Mouse (Mus musculus) embryonic facial prominence, embryonic 10.5 days (tissue): Measurements from ENCODE around the gene Trim62. TPM values are rescaled to one million over a fixed set of nuclear protein-coding genes. Genes with fewer than 3 reads are reported as not detected.

ENCODE experiments used
- DNase-seq: peaks from one replicate; pipeline ENCODE4 v3.0.0-alpha.2; 2017; ENCODE audit warnings: low spot score
- H3K27ac ChIP-seq: fragments of 300-500 bp; sonication (generic); replicated peaks from 2 replicates; pipeline ENCODE4 v1.5.1; 2016; ENCODE audit warnings: mild to moderate bottlenecking
- H3K27me3 ChIP-seq: fragments of 300-500 bp; sonication (generic); replicated peaks from 2 replicates; pipeline ENCODE4 v1.6.1; 2016; ENCODE audit warnings: low read depth, mild to moderate bottlenecking; ENCODE audit not compliant: poor library complexity, severe bottlenecking
- H3K36me3 ChIP-seq: fragments of 300-500 bp; sonication (generic); replicated peaks from 2 replicates; pipeline ENCODE4 v1.6.1; 2016; ENCODE audit warnings: mild to moderate bottlenecking, moderate library complexity
- H3K4me1 ChIP-seq: fragments of 300-500 bp; sonication (generic); 2 replicates; pipeline ENCODE4 v1.6.1; 2016
- H3K4me3 ChIP-seq: fragments of 300-500 bp; sonication (generic); 2 replicates; pipeline ENCODE4 v1.5.1; 2016; ENCODE audit warnings: mild to moderate bottlenecking, moderate library complexity
- H3K9me3 ChIP-seq: fragments of 300-500 bp; sonication (generic); 2 replicates; pipeline ENCODE4 v1.6.1; 2016; ENCODE audit warnings: mild to moderate bottlenecking
- WGBS: fragments of 180-500 bp; shearing (Covaris S2); methylation state at CpG from one replicate; pipeline ENCODE4 v1.1.7; 2016; 5-methylcytosine and 5-hydroxymethylcytosine counted together
- polyA plus RNA-seq: library from polyadenylated mRNA; unstranded; fragments of >200 nt; fragmentation: Nextera tagmentation; extraction: Ambion mirVana; gene quantifications from 2 replicates; pipeline ENCODE4 v1.2.1, GENCODE M21; 2016

Gene Trim62
- polyA plus RNA-seq, 1 experiment from 2014 or later: 11.9 TPM

GRCm38 (mm10) chr4:128950461-128950860, 67.1 kb downstream of the Trim62 start:
- WGBS: 86% methylated on average over 5 of the region's 5 CpGs
- peaks cover 17% of the 10 kb centered on the region for H3K4me1 ChIP-seq
- H3K36me3 ChIP-seq: no peaks in the 10 kb centered on the region
- H3K4me3 ChIP-seq: no peak overlapping the region
- H3K27ac ChIP-seq: no peak overlapping the region
- no peaks in the 10 kb centered on the region; the same call in 1 of the 2 replicates for H3K27me3 ChIP-seq
- H3K9me3 ChIP-seq: no peaks in the 10 kb centered on the region
- no peak for DNase-seq

DNA sequence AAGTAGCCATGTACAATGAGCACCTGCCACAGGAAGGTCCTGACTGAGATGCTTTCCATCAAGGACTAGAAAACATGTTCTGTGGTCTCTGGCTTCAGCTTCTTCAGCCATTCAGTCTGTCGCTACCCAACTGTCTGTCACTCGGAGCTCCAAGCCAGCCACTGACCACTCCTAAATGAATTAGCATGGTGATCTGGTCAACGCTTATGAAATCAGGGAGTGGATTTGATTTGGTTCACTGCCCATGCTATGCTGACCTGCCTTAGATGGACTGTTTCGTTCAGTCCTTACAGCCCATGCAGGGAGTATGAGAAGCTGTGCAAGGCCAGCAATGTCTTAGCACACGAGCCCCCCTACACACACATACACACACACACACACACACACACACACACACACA, 70.5 kb downstream of the Trim62 start:
- Histone ChIP-seq H3K27ac (no peak overlapping the region), H3K27me3 (peaks cover 2% of the 10 kb centered on the region; the same call in 1 of the 2 replicates), H3K36me3 (no peaks in the 10 kb centered on the region), H3K4me1 (peaks cover 24% of the 10 kb centered on the region), H3K9me3 (no peaks in the 10 kb centered on the region), H3K4me3 (no peak overlapping the region)
- no peak for DNase-seq
- 90% methylated on average over 5 of the region's 5 CpGs for WGBS

- H3K4me1 ChIP-seq: peaks cover 42% of the 10 kb centered on the region
- no peaks in the 10 kb centered on the region for H3K36me3 ChIP-seq
- peaks cover 30% of the 10 kb centered on the region for H3K27me3 ChIP-seq
- DNase-seq: peak; percentile 75
- H3K9me3 ChIP-seq: no peaks in the 10 kb centered on the region
- H3K27ac ChIP-seq: peak overlapping the region; percentile 24; the same call in 1 of the 2 replicates
- WGBS: 54% methylated on average over 11 of the region's 11 CpGs
- H3K4me3 ChIP-seq: peak overlapping the region; percentile 19; the same call in 1 of the 2 replicates
Observed at GRCm38 (mm10) chr4:128957155-128957911, 74.0 kb downstream of the Trim62 start.

DNA sequence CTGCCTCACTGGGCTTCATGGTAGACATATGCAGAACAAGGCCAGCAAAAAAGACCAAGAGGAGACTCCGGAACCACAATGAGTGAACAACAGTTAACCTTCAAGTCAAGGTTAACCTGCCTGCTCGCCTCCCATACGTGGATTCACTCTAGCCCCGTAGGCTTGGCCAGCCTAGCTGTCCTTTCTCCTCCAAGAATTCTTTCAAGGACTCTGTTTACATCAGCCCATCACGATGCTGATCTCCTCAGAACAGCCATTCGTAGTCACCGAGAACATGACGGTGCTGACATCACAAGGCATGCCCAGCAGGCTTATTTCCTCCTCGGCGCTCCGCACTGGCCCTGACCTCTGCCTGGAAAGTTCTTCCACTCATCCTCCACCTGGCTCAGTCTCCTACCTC, 74.8 kb downstream of the Trim62 start:
- WGBS: 87% methylated on average over 11 of the region's 11 CpGs
- H3K4me3 ChIP-seq: no peak overlapping the region
- H3K27me3 ChIP-seq: peaks cover 30% of the 10 kb centered on the region
- no peak overlapping the region for H3K27ac ChIP-seq
- DNase-seq: no peak
- no peaks in the 10 kb centered on the region for H3K9me3 ChIP-seq
- H3K36me3 ChIP-seq: no peaks in the 10 kb centered on the region
- peaks cover 50% of the 10 kb centered on the region for H3K4me1 ChIP-seq

DNA sequence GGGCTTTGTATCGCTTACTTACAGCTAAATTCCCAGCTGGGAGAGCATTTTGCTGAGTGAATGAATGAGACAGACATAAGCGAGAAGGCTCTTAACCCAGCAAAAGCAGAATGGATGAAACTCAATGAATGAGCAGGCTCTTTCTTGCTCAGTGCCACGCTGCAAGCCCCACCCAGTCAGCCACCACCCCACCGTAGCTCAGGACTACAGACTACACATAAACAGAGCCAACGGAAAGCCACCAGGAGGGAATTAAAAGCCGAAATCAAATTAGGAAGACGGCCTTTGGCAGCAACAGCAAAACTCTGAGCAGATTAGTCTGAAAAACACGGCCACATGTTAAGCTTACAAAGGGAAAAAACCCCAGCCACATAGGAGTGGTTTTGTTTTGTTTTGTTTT, 75.5 kb downstream of the Trim62 start:
- no peaks in the 10 kb centered on the region for H3K36me3 ChIP-seq
- H3K27ac ChIP-seq: no peak overlapping the region
- no peaks in the 10 kb centered on the region for H3K9me3 ChIP-seq
- H3K4me3 ChIP-seq: no peak overlapping the region
- peaks cover 52% of the 10 kb centered on the region for H3K4me1 ChIP-seq
- DNase-seq: no peak
- WGBS: 58% methylated on average over 8 of the region's 8 CpGs
- H3K27me3 ChIP-seq: peaks cover 31% of the 10 kb centered on the region

- H3K27ac ChIP-seq: no peak overlapping the region
- 84% methylated on average over 17 of the region's 17 CpGs for WGBS
- peaks cover 52% of the 10 kb centered on the region for H3K4me1 ChIP-seq
Observed at GRCm38 (mm10) chr4:128959676-128960075, 76.3 kb downstream of the Trim62 start.

More at GRCm38 (mm10) chr4:128959676-128960075, 76.3 kb downstream of the Trim62 start:
- no peak for DNase-seq
- H3K27me3 ChIP-seq: peaks cover 39% of the 10 kb centered on the region
- H3K4me3 ChIP-seq: no peak overlapping the region
- H3K36me3 ChIP-seq: no peaks in the 10 kb centered on the region
- H3K9me3 ChIP-seq: no peaks in the 10 kb centered on the region

Other genes starting within 250 kb of the Trim62 start
- gene Phc2, start 228.9 kb upstream of the Trim62 start, polyA plus RNA-seq: 69.5 and 84.4 TPM in 2 replicates
- 0.09 and 0.12 TPM in 2 replicates for gene A3galt2, start 128.2 kb upstream of the Trim62 start, polyA plus RNA-seq
- gene Zfp362, start 77.5 kb upstream of the Trim62 start, polyA plus RNA-seq: 38.7 and 39.0 TPM in 2 replicates
- 11.4 and 12.1 TPM in 2 replicates for gene Azin2, start 78.9 kb downstream of the Trim62 start, polyA plus RNA-seq
- gene Ak2, start 108.4 kb downstream of the Trim62 start, polyA plus RNA-seq: 219 and 224 TPM in 2 replicates
- gene Rnf19b, start 174.7 kb downstream of the Trim62 start, polyA plus RNA-seq: 7.9 and 8.4 TPM in 2 replicates
- 10.6 and 11.8 TPM in 2 replicates for gene Tmem54, start 222.0 kb downstream of the Trim62 start, polyA plus RNA-seq
- gene Hpca, start 238.5 kb downstream of the Trim62 start, polyA plus RNA-seq: 0.66 and 1.8 TPM in 2 replicates